Mouse (Mus musculus) embryo, embryonic 11.5 days (tissue): ENCODE results near the gene Sbno1.
A peak's percentile ranks its signal among the peaks of the same experiment; 100 is the strongest.

Experiments used
- DNase-seq: peaks from one replicate; pipeline ENCODE4 v3.0.0-alpha.2; 2012; ENCODE audit warnings: low read depth, low spot score

The Sbno1 gene

DNA sequence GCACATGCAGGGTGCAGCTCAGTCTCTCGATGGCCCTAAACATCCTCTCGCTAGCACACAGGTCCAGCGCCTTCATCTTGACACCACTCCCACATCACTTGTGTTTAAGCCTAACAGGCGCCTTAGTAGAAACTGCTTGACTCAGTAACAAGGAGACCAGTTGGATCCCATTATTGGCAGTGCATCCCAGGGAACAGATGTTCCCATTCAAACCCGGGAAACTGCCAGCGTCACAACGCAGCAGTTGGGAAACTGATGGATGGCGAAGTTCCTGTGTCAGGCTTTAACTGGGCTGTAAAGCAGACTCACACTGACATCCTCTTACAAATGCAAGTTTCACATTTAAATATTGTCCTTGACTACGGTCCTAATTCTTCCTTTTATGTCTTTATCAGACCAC is 87.9 kb downstream of the Sbno1 start:
- no peak for DNase-seq

DNA sequence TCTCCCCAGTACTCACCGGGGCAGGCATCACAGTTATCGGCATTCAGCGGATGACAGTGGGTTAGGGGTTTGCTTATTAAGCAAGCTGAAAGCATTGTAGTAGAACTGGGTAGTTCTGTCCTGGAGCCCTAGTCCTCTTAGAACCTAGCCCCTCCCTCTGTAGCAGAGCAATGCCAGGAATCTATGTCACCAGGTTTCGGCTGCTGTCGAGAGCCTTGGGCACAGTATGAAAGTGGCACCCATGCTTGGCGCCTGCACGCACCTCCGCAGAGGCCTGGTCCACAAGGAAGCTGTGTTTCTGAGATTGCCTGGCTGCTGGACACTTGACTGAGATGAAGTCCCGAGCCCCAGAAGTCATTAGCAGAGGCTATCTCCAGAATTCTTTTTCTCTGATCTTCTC is 88.7 kb downstream of the Sbno1 start:
- no peak for DNase-seq

DNA sequence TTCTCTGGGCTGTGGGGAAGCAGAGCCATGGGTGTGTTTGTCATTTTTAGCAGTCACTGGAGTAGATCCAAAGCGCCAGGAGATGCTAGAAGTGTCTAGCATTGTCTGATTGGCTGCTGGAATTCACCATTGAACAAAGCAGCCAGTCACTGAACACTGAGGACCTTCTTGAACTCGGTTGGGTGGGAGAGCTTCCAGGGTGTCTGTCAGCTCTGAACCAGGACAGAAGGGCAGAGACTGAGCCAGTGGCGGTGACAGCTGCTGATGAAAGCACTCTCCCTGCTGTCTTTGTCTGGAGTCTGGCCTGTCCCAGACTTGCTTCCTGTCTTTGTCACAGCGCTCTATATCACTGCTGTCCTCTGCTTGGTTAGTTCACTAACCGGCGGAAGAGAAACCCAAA is 91.4 kb downstream of the Sbno1 start:
- no peak for DNase-seq

DNA sequence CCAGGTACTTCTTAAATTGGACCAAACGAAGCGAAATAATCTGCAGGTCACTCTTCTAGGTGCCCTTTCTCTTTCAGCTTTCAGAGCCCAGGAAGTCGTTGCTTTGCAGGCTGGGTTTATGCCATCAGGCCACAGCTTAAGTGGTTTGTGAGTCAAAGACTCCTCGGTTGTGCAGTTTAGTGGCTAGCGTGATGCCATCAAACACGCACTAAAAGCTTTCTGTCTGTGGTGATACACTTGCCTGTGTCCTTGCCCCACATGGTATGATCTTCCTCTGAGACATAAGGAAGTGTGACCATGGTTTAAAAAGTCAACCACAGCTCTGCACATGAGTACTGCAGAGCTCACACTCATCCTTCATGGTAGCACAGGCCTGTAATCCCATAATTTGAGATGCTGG is 95.7 kb downstream of the Sbno1 start:
- no peak for DNase-seq

DNA sequence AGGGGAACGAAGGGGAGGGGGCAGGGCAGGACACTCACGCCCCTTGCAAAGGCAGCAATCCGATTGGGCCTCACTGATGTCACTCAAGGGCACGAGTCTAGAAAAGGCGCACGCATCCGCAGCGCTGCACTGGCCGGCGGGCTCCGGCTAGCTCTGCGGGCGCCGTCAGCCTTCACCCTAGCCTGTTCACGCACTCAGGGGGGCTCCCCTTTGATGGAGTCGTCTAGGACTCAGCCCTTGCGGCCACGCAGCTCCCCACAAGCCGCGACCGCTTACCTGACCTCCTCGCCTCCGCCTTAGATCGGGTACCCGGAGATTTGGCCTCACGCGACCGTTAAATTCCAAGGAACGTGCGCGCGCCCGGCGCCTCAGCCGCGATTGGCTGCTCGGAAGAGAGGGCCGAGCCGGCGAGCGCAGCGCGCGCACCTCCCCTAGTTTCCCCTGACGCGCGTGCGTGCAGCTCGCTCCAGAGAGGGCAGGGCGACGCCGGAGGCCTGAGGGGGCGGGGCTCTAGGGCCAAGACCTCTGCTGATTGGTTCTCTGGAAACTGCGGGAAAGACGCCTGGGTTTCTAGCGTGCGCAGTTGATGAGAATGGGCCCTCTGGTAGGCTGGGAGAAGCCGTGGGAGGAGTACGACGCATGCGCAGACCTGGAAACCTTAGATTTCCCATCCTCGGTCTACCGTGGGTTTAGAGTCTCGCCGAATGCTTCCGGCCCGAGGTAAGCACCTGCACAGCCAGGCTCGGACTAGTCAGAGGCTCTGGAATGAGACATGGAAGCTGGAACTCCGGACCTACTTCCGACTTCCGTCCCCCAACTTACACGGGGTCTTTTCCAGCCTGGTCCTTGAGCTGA is 98.1 kb downstream of the Sbno1 start, which contains the start of the genes Mphosph9 and 2810006K23Rik:
Mphosph9 (minus strand) TSS at position 463 of the 855 bp plus-strand sequence.
2810006K23Rik (plus strand) TSS at position 580 of the 855 bp plus-strand sequence.
- DNase-seq, result peak; percentile 100

DNA sequence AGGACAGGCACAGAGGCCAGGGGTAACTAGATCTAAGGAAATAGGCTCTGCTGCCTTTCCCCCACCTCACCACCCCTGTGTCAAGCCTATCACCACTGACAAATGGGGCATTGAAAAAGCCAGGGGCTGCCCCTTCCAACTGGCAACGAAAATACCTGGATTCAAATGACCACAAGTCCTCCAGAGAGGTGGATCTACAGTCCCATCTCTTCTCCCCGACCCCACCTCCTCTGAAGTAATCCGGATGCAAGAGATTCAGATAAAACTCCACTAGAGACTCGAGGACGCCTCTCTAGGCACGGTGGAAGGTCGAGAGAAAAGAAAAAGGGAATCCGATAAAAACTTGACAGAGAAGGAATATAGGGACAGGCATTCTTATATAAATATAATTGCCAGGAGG is 99.0 kb downstream of the Sbno1 start:
- DNase-seq, result no peak
